Mouse (Mus musculus) stomach, embryonic 15.5 days (tissue): Measurements from ENCODE around the gene Gm20721. TPM values are rescaled to one million over a fixed set of nuclear protein-coding genes. Genes with fewer than 3 reads are reported as not detected.

Experiments
- ATAC-seq: fragments of 200-750 bp; cut with Nextera tagmentation; 2 replicates; pipeline ENCODE4 v1.8.0; 2017; ENCODE audit warnings: low read depth, moderate number of reproducible peaks, moderate TSS enrichment; ENCODE audit not compliant: insufficient read depth, low FRiP score
- H3K27ac ChIP-seq: fragments of 300-500 bp; sonication (generic); 2 replicates; pipeline ENCODE4 v1.5.1; 2015; ENCODE audit warnings: mild to moderate bottlenecking, inconsistent platforms
- H3K27me3 ChIP-seq: fragments of 300-500 bp; sonication (generic); replicated peaks from 2 replicates; pipeline ENCODE4 v1.6.1; 2015; ENCODE audit warnings: inconsistent platforms
- H3K36me3 ChIP-seq: fragments of 300-500 bp; sonication (generic); 2 replicates; pipeline ENCODE4 v1.6.1; 2015; ENCODE audit warnings: inconsistent platforms
- H3K4me1 ChIP-seq: fragments of 300-500 bp; sonication (generic); 2 replicates; pipeline ENCODE4 v1.6.1; 2015; ENCODE audit warnings: inconsistent platforms
- H3K4me2 ChIP-seq: fragments of 300-500 bp; sonication (generic); 2 replicates; pipeline ENCODE4 v1.6.1; 2015; ENCODE audit warnings: mild to moderate bottlenecking, inconsistent platforms
- H3K4me3 ChIP-seq: fragments of 300-500 bp; sonication (generic); replicated peaks from 2 replicates; pipeline ENCODE4 v1.5.1; 2015; ENCODE audit warnings: inconsistent platforms
- H3K9ac ChIP-seq: fragments of 300-500 bp; sonication (generic); 2 replicates; pipeline ENCODE4 v1.6.1; 2015; ENCODE audit warnings: inconsistent platforms
- H3K9me3 ChIP-seq: fragments of 300-500 bp; sonication (generic); 2 replicates; pipeline ENCODE4 v1.6.1; 2016; ENCODE audit warnings: inconsistent platforms
- WGBS: fragments of 180-500 bp; shearing (Covaris S2); methylation state at CpG from one replicate; pipeline ENCODE4 v1.1.7; 2015; 5-methylcytosine and 5-hydroxymethylcytosine counted together
- polyA plus RNA-seq: library from polyadenylated mRNA; unstranded; fragments of >200 nt; fragmentation: Nextera tagmentation; extraction: Ambion mirVana; gene quantifications from 2 replicates; pipeline ENCODE4 v1.2.1, GENCODE M21; 2015

The Gm20721 gene
- polyA plus RNA-seq, 1 experiment from 2014 or later, result 37.5 TPM

DNA sequence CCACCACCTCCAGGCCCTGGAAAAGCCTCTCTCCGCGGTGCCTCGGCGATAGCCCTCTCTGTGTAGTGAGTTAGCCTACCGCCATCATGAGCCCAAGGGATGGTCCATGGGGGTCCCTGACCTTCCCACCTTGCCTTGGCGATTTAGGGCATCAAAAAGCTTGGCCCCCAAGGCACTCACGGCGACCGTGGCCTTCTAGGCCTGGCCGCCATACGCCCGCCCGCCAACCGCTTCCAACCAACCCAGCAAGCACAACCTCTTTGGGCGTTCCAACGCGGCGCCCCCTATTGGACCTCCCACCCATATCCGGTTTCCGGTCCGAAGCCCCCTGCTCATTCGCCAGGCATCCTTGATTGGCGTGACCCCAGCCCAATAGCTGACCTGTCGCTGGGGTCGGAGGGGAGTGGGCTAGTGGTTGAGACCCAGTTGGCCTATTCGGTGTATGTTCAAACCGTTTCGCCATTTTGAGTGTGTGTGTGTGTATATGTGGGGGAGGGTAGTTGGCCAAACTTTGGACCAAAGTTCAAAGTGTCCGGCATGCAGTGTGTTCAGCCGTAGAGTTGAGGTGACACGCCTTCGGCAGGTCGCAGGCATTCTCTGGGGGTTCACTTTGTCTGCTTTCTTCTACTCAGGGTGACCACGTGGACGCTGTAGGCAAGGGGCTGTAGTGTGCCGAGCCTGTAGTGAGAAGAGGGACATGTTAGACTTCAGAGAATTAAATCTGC is 51.2 kb downstream of the Gm20721 start:
- Histone ChIP-seq H3K27me3 (peaks cover 32% of the 10 kb centered on the region), H3K9me3 (peaks cover 17% of the 10 kb centered on the region; the same call in 1 of the 2 replicates), H3K36me3 (no peaks in the 10 kb centered on the region), H3K9ac (peak overlapping the region; percentile 45; the same call in 1 of the 2 replicates), H3K27ac (peak overlapping the region; percentile 76), H3K4me1 (peaks cover 27% of the 10 kb centered on the region), H3K4me3 (peak overlapping the region; percentile 61), H3K4me2 (peak overlapping the region; percentile 69)
- peak; percentile 90 for ATAC-seq
- 51% methylated on average over 36 of the region's 36 CpGs for WGBS

- WGBS, result 46% methylated on average over 8 of the region's 8 CpGs
- no peak for ATAC-seq
Measured at GRCm38 (mm10) chr2:174294457-174294856, 52.1 kb downstream of the Gm20721 start.

DNA sequence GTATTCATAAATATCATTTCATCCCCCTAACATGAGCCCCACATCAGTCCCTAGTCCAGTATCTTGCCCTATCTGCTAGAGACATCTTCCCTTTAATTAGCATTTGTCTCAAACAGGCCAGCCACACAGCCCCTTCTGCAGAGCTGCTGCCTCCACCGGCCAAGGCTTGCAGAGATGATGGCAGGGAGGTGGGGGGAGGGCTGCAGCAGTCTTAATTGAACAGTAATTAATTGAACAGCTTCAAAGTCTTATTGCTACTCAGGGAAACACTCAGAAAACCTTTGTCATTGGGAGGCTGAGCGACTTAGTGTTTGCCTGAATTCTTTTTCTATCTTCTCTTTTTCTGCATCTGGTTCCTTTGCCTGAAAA is 54.9 kb downstream of the Gm20721 start:
- no peak overlapping the region for H3K27ac ChIP-seq
- no peak for ATAC-seq
- peak overlapping the region; percentile 40 for H3K4me2 ChIP-seq
- no peak overlapping the region; the same call in 1 of the 2 replicates for H3K4me3 ChIP-seq
- peaks cover 10% of the 10 kb centered on the region; the same call in 1 of the 2 replicates for H3K4me1 ChIP-seq
- H3K9ac ChIP-seq, result no peak overlapping the region
- no peaks in the 10 kb centered on the region; the same call in 1 of the 2 replicates for H3K9me3 ChIP-seq
- H3K27me3 ChIP-seq, result peaks cover 4% of the 10 kb centered on the region
- peaks cover 10% of the 10 kb centered on the region; the same call in 1 of the 2 replicates for H3K36me3 ChIP-seq
- 55% methylated on average over 2 of the region's 2 CpGs for WGBS

More at GRCm38 (mm10) chr2:174294457-174294856, 52.1 kb downstream of the Gm20721 start:
- Histone ChIP-seq H3K36me3 (no peaks in the 10 kb centered on the region), H3K4me2 (peak overlapping the region; percentile 69), H3K27me3 (peaks cover 24% of the 10 kb centered on the region), H3K9ac (peak overlapping the region; percentile 45; the same call in 1 of the 2 replicates), H3K4me3 (peak overlapping the region; percentile 61), H3K9me3 (peaks cover 16% of the 10 kb centered on the region; the same call in 1 of the 2 replicates), H3K27ac (peak overlapping the region; percentile 76), H3K4me1 (peaks cover 20% of the 10 kb centered on the region)

DNA sequence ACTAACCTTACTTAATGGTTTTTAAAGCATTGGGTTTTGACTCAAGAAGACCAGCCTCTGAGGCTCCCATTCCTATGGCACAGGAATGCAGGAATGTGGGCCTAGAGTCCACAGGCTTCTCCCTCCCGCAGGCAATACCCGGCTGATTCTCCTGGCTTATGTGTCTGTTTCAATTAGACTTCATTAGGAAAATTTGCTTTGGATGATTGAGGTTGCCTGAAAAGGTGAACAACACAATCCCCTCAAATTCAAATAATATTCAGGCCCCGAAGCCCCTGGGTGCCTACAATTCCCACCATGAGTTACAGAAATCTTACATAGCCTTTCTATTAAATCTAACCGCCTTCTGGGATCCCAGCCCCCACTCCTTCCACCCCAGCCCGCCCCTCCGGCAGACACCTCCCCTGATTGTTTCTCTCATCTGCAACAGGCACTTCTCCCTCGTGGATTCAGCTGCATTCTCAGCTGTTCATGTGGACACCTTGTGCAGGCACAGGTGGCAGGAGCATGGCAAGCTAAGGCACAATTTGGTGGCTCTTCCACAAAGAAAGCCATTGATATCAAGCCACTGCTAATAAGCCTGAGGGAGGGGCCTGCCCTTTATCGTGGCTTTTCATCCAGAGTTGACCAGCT is 55.4 kb downstream of the Gm20721 start:
- H3K36me3 ChIP-seq, result peaks cover 15% of the 10 kb centered on the region
- ATAC-seq, result no peak
- peak overlapping the region; percentile 40; the same call in 1 of the 2 replicates for H3K4me2 ChIP-seq
- peaks cover 9% of the 10 kb centered on the region for H3K27me3 ChIP-seq
- no peak overlapping the region for H3K9ac ChIP-seq
- H3K9me3 ChIP-seq, result no peaks in the 10 kb centered on the region; the same call in none of the 2 replicates
- no peak overlapping the region; the same call in 1 of the 2 replicates for H3K4me3 ChIP-seq
- WGBS, result 66% methylated on average over 8 of the region's 8 CpGs
- peaks cover 10% of the 10 kb centered on the region; the same call in 1 of the 2 replicates for H3K4me1 ChIP-seq
- H3K27ac ChIP-seq, result no peak overlapping the region

GRCm38 (mm10) chr2:174288673-174289430 is 57.7 kb downstream of the Gm20721 start:
- WGBS, result 46% methylated on average over 12 of the region's 12 CpGs
- Histone ChIP-seq H3K9ac (no peak overlapping the region), H3K4me2 (no peak overlapping the region), H3K36me3 (peaks cover 38% of the 10 kb centered on the region), H3K9me3 (peaks cover 7% of the 10 kb centered on the region), H3K4me3 (no peak overlapping the region), H3K4me1 (peaks cover 17% of the 10 kb centered on the region), H3K27ac (no peak overlapping the region), H3K27me3 (peaks cover 22% of the 10 kb centered on the region)
- no peak for ATAC-seq

GRCm38 (mm10) chr2:174287921-174288320 is 58.6 kb downstream of the Gm20721 start:
- H3K4me3 ChIP-seq, result no peak overlapping the region
- H3K4me1 ChIP-seq, result peaks cover 17% of the 10 kb centered on the region
- no peak for ATAC-seq
- WGBS, result 37% methylated on average over 7 of the region's 7 CpGs
- H3K9ac ChIP-seq, result no peak overlapping the region
- peaks cover 38% of the 10 kb centered on the region for H3K36me3 ChIP-seq
- H3K4me2 ChIP-seq, result no peak overlapping the region
- H3K9me3 ChIP-seq, result peaks cover 7% of the 10 kb centered on the region
- H3K27me3 ChIP-seq, result peaks cover 22% of the 10 kb centered on the region
- H3K27ac ChIP-seq, result no peak overlapping the region

GRCm38 (mm10) chr2:174285921-174286470 is 60.5 kb downstream of the Gm20721 start:
- H3K4me1 ChIP-seq, result peaks cover 11% of the 10 kb centered on the region
- peak overlapping the region; percentile 32; the same call in 1 of the 2 replicates for H3K4me2 ChIP-seq
- H3K4me3 ChIP-seq, result peak overlapping the region; percentile 33
- H3K27me3 ChIP-seq, result peaks cover 22% of the 10 kb centered on the region
- peaks cover 44% of the 10 kb centered on the region for H3K36me3 ChIP-seq
- ATAC-seq, result no peak
- H3K9me3 ChIP-seq, result peaks cover 7% of the 10 kb centered on the region
- H3K9ac ChIP-seq, result no peak overlapping the region
- 55% methylated on average over 34 of the region's 34 CpGs for WGBS
- no peak overlapping the region for H3K27ac ChIP-seq

GRCm38 (mm10) chr2:174284807-174285457 is 61.6 kb downstream of the Gm20721 start:
- ATAC-seq, result 0 out of 2 replicates have a peak, but pooled peaks have one; percentile 19
- peaks cover 22% of the 10 kb centered on the region for H3K27me3 ChIP-seq
- peak overlapping the region; percentile 33 for H3K4me3 ChIP-seq
- no peak overlapping the region for H3K9ac ChIP-seq
- peaks cover 7% of the 10 kb centered on the region for H3K4me1 ChIP-seq
- peaks cover 7% of the 10 kb centered on the region for H3K9me3 ChIP-seq
- H3K36me3 ChIP-seq, result peaks cover 44% of the 10 kb centered on the region
- H3K4me2 ChIP-seq, result peak overlapping the region; percentile 54
- 53% methylated on average over 58 of the region's 58 CpGs for WGBS
- no peak overlapping the region for H3K27ac ChIP-seq

GRCm38 (mm10) chr2:174284011-174284410 is 62.5 kb downstream of the Gm20721 start, which contains the start of gene Gnas:
TSS of gene Gnas (plus strand) at chr2:174284320.
- H3K36me3 ChIP-seq, result peaks cover 44% of the 10 kb centered on the region
- WGBS, result 44% methylated on average over 19 of the region's 19 CpGs
- peaks cover 22% of the 10 kb centered on the region for H3K27me3 ChIP-seq
- peak within 1 kb of the TSS; percentile 33 for H3K4me3 ChIP-seq
- no peak within 1 kb of the TSS for H3K9ac ChIP-seq
- H3K27ac ChIP-seq, result no peak within 1 kb of the TSS
- H3K4me1 ChIP-seq, result peaks cover 7% of the 10 kb centered on the region
- peak within 1 kb of the TSS; percentile 54 for H3K4me2 ChIP-seq
- H3K9me3 ChIP-seq, result peaks cover 7% of the 10 kb centered on the region
- ATAC-seq, result peak; percentile 63; the same call in 1 of the 2 replicates

DNA sequence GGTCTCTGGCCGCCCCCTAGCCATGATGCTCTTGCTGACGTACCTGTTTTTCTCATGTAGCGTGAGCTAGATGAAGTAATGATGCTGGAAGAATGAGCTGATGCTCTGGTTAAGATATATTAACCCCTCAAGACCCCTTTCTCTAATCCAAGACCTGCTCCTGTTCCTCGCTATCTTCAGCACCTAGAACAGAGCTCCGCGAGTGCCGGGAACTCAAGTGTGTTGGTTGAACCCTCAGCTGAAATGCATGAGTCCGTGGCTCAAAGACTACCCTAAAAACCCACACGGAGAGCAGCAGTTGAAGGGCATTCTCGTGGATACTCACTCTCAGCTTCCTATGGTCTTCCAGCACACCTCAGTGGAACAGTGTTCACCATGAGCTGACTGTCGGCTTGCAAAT is 63.2 kb downstream of the Gm20721 start:
- Histone ChIP-seq H3K27ac (no peak overlapping the region), H3K9ac (no peak overlapping the region), H3K36me3 (peaks cover 44% of the 10 kb centered on the region), H3K27me3 (peaks cover 22% of the 10 kb centered on the region), H3K4me3 (peak overlapping the region; percentile 33), H3K4me1 (peaks cover 7% of the 10 kb centered on the region), H3K9me3 (peaks cover 7% of the 10 kb centered on the region), H3K4me2 (peak overlapping the region; percentile 54)
- 53% methylated on average over 11 of the region's 11 CpGs for WGBS
- no peak for ATAC-seq
